ENCODE assay signal across 14 mouse cellular contexts in genomic region chr11:86892996-86893670, GRCm38 (mm10).
DNase-seq lines count a peak whose midpoint lies in the region; ATAC-seq and TF ChIP-seq lines count a peak whose summit lies in the region.
"Had no signal": no experiment of that assay in that cellular context is flagged by ENCODE, and none has a peak within 500 bp of the region (broad histone marks: within the 10 kb centered on the region; RNA-seq: fewer than 3 reads in every experiment).

No protein-coding gene starts in this region.

- dilution Hi-C loops in CH12.LX (cut with MboI; ENCODE audit: extremely low pct_ligation_motif_present, extremely low pct_unique_long_range_greater_than_20kb, low sequenced_read_pairs) = no loop called here

- no peak overlapping the region for H3K4me3 ChIP-seq in hindbrain, embryonic 15.5 days
- no peak overlapping the region for H3K4me3 ChIP-seq in hindbrain, embryonic 16.5 days (ENCODE audit: low read length)
- peak overlapping the region in 2 of 3 experiments; percentile 13 to 15 for H3K4me3 ChIP-seq in CH12.LX (replicated peaks in 1 of 3; ENCODE audit: low read depth in 2 of 3, low read length in 2 of 3, poor library complexity in 1 of 3)
- peak overlapping the region; percentile 21 for H3K4me3 ChIP-seq in thymus, adult 2 months (ENCODE audit: control insufficient read depth, insufficient read depth, low read length)

- in situ Hi-C loops in CH12.LX (cut with MboI; ENCODE audit: low pct_ligation_motif_present, low pct_unique_long_range_greater_than_20kb, low sequenced_read_pairs) = no loop called here

- WGBS in hindbrain, embryonic 15.5 days = 75% methylated on average over 15 of the region's 15 CpGs
- 75% methylated on average over 15 of the region's 15 CpGs for WGBS in hindbrain, embryonic 16.5 days
- WGBS in thymus, adult 2 months = 17% methylated on average over 15 of the region's 15 CpGs

- no peaks in the 10 kb centered on the region for H3K27me3 ChIP-seq in hindbrain, embryonic 15.5 days
- no peaks in the 10 kb centered on the region; the same call in 1 of the 2 replicates for H3K27me3 ChIP-seq in hindbrain, embryonic 16.5 days (replicated peaks; ENCODE audit: control insufficient read depth, insufficient read depth, low read length)
- peaks cover 5% of the 10 kb centered on the region for H3K27me3 ChIP-seq in CH12.LX (replicated peaks)
- no peaks in the 10 kb centered on the region for H3K27me3 ChIP-seq in thymus, adult 2 months (ENCODE audit: control insufficient read depth, insufficient read depth, low read length)
- H3K27me3 ChIP-seq: liver, embryonic 13.5 days; Patski had no signal

- TF ChIP-seq EP300 in CH12.LX (IDR thresholded peaks at IDR 0.05; ENCODE audit: low read length) = peak; percentile 81

- DNase-seq in adrenal gland, postnatal 14 days = peak; percentile 31
- no peak for DNase-seq in adrenal gland, adult 8-10 months
- no peak for DNase-seq in CH12.LX (ENCODE audit: extremely low read depth)
- DNase-seq in thymus, adult 2 months = peak; percentile 72
- no peak for DNase-seq in lung, postnatal 4 days
- no peak for DNase-seq in cerebellum, adult 11-12 months
- DNase-seq: cerebellum, adult 9-10 months; heart, adult 18-20 months; kidney, postnatal 10 days; liver, embryonic 13.5 days had no signal

- H3K79me2 ChIP-seq in CH12.LX (replicated peaks; ENCODE audit: control insufficient read depth, extremely low read depth, insufficient read depth, poor library complexity, severe bottlenecking) = no peaks in the 10 kb centered on the region

- no peak overlapping the region for H3K9ac ChIP-seq in hindbrain, embryonic 15.5 days
- no peak overlapping the region for H3K9ac ChIP-seq in hindbrain, embryonic 16.5 days (ENCODE audit: low read depth, low read length)
- H3K9ac ChIP-seq in CH12.LX (ENCODE audit: insufficient read depth, low read depth) = peak overlapping the region; percentile 3; the same call in 1 of the 2 replicates
- H3K9ac ChIP-seq: liver, embryonic 13.5 days had no signal

- peaks cover 8% of the 10 kb centered on the region for H3K4me1 ChIP-seq in hindbrain, embryonic 15.5 days (replicated peaks)
- peaks cover under 1% of the 10 kb centered on the region for H3K4me1 ChIP-seq in hindbrain, embryonic 16.5 days (ENCODE audit: control insufficient read depth, insufficient read depth, low read depth, low read length)
- H3K4me1 ChIP-seq in CH12.LX (ENCODE audit: control insufficient read depth in 1 of 2, insufficient read depth in 2 of 2) = peaks cover 4 to 10% of the 10 kb centered on the region in 2 experiments; a peak in 3 of 4 replicates
- H3K4me1 ChIP-seq in thymus, adult 2 months (replicated peaks; ENCODE audit: control insufficient read depth, insufficient read depth, low read length) = peaks cover 36% of the 10 kb centered on the region

- TF ChIP-seq CTCF in CH12.LX (conservative IDR thresholded peaks at IDR 0.05 in 1 of 2, IDR thresholded peaks at IDR 0.05 in 1 of 2; ENCODE audit: low read depth in 2 of 2, low read length in 2 of 2) = no peak
- no peak for TF ChIP-seq CTCF in thymus, adult 2 months (IDR thresholded peaks at IDR 0.05; ENCODE audit: borderline replicate concordance, control insufficient read depth, extremely low read depth, insufficient read depth, low read length, poor library complexity)

- no peak overlapping the region for H3K27ac ChIP-seq in hindbrain, embryonic 15.5 days (replicated peaks)
- no peak overlapping the region for H3K27ac ChIP-seq in hindbrain, embryonic 16.5 days (ENCODE audit: low read depth, low read length)
- H3K27ac ChIP-seq in CH12.LX (ENCODE audit: insufficient read depth, low read depth) = 0 out of 2 replicates have a peak overlapping the region, but pooled peaks have one; percentile 11
- peak overlapping the region; percentile 100 for H3K27ac ChIP-seq in thymus, adult 2 months (ENCODE audit: control insufficient read depth, insufficient read depth, low read length)
- H3K27ac ChIP-seq: liver, embryonic 13.5 days; macrophage had no signal

- H3K9me3 ChIP-seq in hindbrain, embryonic 15.5 days = no peaks in the 10 kb centered on the region
- H3K9me3 ChIP-seq in hindbrain, embryonic 16.5 days (ENCODE audit: control insufficient read depth, low read length) = no peaks in the 10 kb centered on the region
- H3K9me3 ChIP-seq in CH12.LX (replicated peaks; ENCODE audit: low read length) = peaks cover 4% of the 10 kb centered on the region
- H3K9me3 ChIP-seq: liver, embryonic 13.5 days had no signal

- no peak for TF ChIP-seq POLR2A in CH12.LX (IDR thresholded peaks at IDR 0.05; ENCODE audit: low read depth, low read length)
- 0 out of 2 replicates have a peak, but pooled peaks have one; percentile 22 for TF ChIP-seq POLR2A in thymus, adult 2 months (IDR thresholded peaks at IDR 0.05; ENCODE audit: control insufficient read depth, extremely low read depth, insufficient read depth, low read length, poor library complexity)

- 0 out of 2 replicates have a peak overlapping the region, but pooled peaks have one; percentile 76 for H3K4me2 ChIP-seq in hindbrain, embryonic 15.5 days
- H3K4me2 ChIP-seq in hindbrain, embryonic 16.5 days (ENCODE audit: low read length) = no peak overlapping the region
- H3K4me2 ChIP-seq in CH12.LX (ENCODE audit: insufficient read depth, low read depth, poor library complexity, severe bottlenecking) = peak overlapping the region; percentile 62

- H3K36me3 ChIP-seq in hindbrain, embryonic 15.5 days = no peaks in the 10 kb centered on the region
- no peaks in the 10 kb centered on the region for H3K36me3 ChIP-seq in hindbrain, embryonic 16.5 days (ENCODE audit: control insufficient read depth, insufficient read depth, low read length)
- H3K36me3 ChIP-seq in CH12.LX (replicated peaks in 1 of 2; ENCODE audit: control insufficient read depth in 1 of 2, insufficient read depth in 1 of 2, low read length in 1 of 2) = no peaks in the 10 kb centered on the region
- no peaks in the 10 kb centered on the region for H3K36me3 ChIP-seq in thymus, adult 2 months (ENCODE audit: control insufficient read depth, insufficient read depth, low read length)
- H3K36me3 ChIP-seq: liver, embryonic 13.5 days had no signal

- no peak for ATAC-seq in hindbrain, embryonic 15.5 days (ENCODE audit: low FRiP score, low read depth)
- no peak for ATAC-seq in hindbrain, embryonic 16.5 days

- no peak for TF ChIP-seq RAD21 in CH12.LX (IDR thresholded peaks at IDR 0.05; ENCODE audit: low read depth, low read length)

TF ChIP-seq in CH12.LX, 34 proteins besides CTCF, POLR2A, EP300 and RAD21:
- TF ChIP-seq TCF12 (IDR thresholded peaks at IDR 0.05; ENCODE audit: low read depth, low read length) (peak; percentile 91), SIN3A (IDR thresholded peaks at IDR 0.05; ENCODE audit: low read length) (peak; percentile 54), BHLHE40 (IDR thresholded peaks at IDR 0.05; ENCODE audit: low read depth, low read length) (peak; percentile 43), ZMIZ1 (IDR thresholded peaks at IDR 0.05; ENCODE audit: low read depth, low read length) (no peak), RCOR1 (conservative IDR thresholded peaks at IDR 0.05; ENCODE audit: low read depth, low read length) (no peak), USF2 (conservative IDR thresholded peaks at IDR 0.05; ENCODE audit: low read depth, low read length) (no peak), CHD2 (IDR thresholded peaks at IDR 0.05; ENCODE audit: low read length) (no peak), NRF1 (IDR thresholded peaks at IDR 0.05; ENCODE audit: low read depth, low read length) (no peak), ZC3H11A (IDR thresholded peaks at IDR 0.05; ENCODE audit: low read depth, low read length) (no peak), MEF2A (IDR thresholded peaks at IDR 0.05; ENCODE audit: borderline replicate concordance, low read depth, low read length) (peak; percentile 46; the same call in 1 of the 2 replicates), MXI1 (IDR thresholded peaks at IDR 0.05; ENCODE audit: low read depth, low read length) (no peak), MAFK (IDR thresholded peaks at IDR 0.05; ENCODE audit: insufficient replicate concordance, low read length) (no peak), SMC3 (IDR thresholded peaks at IDR 0.05; ENCODE audit: low read depth, low read length) (no peak), JUN (IDR thresholded peaks at IDR 0.05; ENCODE audit: insufficient read depth, low read depth, low read length) (no peak), JUND (conservative IDR thresholded peaks at IDR 0.05; ENCODE audit: low read depth, low read length) (no peak), POLR2AphosphoS2 (IDR thresholded peaks at IDR 0.05; ENCODE audit: low read depth, low read length) (no peak), NELFE (IDR thresholded peaks at IDR 0.05; ENCODE audit: low read depth, low read length) (no peak), TBP (conservative IDR thresholded peaks at IDR 0.05; ENCODE audit: low read depth, low read length) (no peak), MAZ (IDR thresholded peaks at IDR 0.05; ENCODE audit: low read depth, low read length) (no peak), ELF1 (IDR thresholded peaks at IDR 0.05; ENCODE audit: low read depth, low read length) (peak; percentile 54; the same call in 1 of the 2 replicates), ZNF384 (IDR thresholded peaks at IDR 0.05; ENCODE audit: low read depth, low read length) (peak; percentile 72; the same call in 1 of the 2 replicates), E2F4 (IDR thresholded peaks at IDR 0.05; ENCODE audit: insufficient replicate concordance, low read depth, low read length) (no peak), MAX (IDR thresholded peaks at IDR 0.05; ENCODE audit: low read length) (0 out of 2 replicates have a peak, but pooled peaks have one; percentile 42), IRF4 (IDR thresholded peaks at IDR 0.05; ENCODE audit: low read depth, low read length) (peak; percentile 69; the same call in 1 of the 2 replicates), PAX5 (IDR thresholded peaks at IDR 0.05; ENCODE audit: low read length) (no peak), ZKSCAN1 (IDR thresholded peaks at IDR 0.05; ENCODE audit: borderline replicate concordance, low read depth, low read length) (no peak), ETS1 (conservative IDR thresholded peaks at IDR 0.05; ENCODE audit: low read depth, low read length) (no peak; the same call in 1 of the 2 replicates), KAT2A (IDR thresholded peaks at IDR 0.05; ENCODE audit: insufficient replicate concordance, low read length) (no peak), USF1 (IDR thresholded peaks at IDR 0.05; ENCODE audit: low read depth, low read length) (no peak), HCFC1 (IDR thresholded peaks at IDR 0.05; ENCODE audit: low read depth, low read length) (no peak), CHD1 (IDR thresholded peaks at IDR 0.05; ENCODE audit: low read depth, low read length) (no peak), GABPA (IDR thresholded peaks at IDR 0.05; ENCODE audit: insufficient replicate concordance, low read depth, low read length) (no peak), UBTF (IDR thresholded peaks at IDR 0.05; ENCODE audit: low read depth, low read length) (no peak), MYC (IDR thresholded peaks at IDR 0.05; ENCODE audit: low read depth, low read length) (peak; percentile 44; the same call in 1 of the 2 replicates)

Comparison
In these comparisons a context has a peak if more than half of its experiments do, and no peak if none do; other contexts are left out.
1. DNase-seq: peak in adrenal gland, postnatal 14 days (single experiment) and thymus, adult 2 months (single experiment); none in adrenal gland, adult 8-10 months (single experiment), CH12.LX (single experiment), lung, postnatal 4 days (0 of 2) and cerebellum, adult 11-12 months (single experiment).
2. H3K27ac ChIP-seq: peak in CH12.LX (single experiment) and thymus, adult 2 months (single experiment); none in hindbrain, embryonic 15.5 days (single experiment) and hindbrain, embryonic 16.5 days (single experiment).
3. H3K4me3 ChIP-seq: peak in CH12.LX (2 of 3) and thymus, adult 2 months (single experiment); none in hindbrain, embryonic 15.5 days (single experiment) and hindbrain, embryonic 16.5 days (single experiment).